Mouse (Mus musculus): ENCODE measurements around the gene Klhdc2. TPM values are rescaled to one million over a fixed set of nuclear protein-coding genes. Genes with fewer than 3 reads are reported as not detected.

The Klhdc2 gene
- polyA plus RNA-seq, 1 experiment from 2014 or later: 174 TPM

DNA sequence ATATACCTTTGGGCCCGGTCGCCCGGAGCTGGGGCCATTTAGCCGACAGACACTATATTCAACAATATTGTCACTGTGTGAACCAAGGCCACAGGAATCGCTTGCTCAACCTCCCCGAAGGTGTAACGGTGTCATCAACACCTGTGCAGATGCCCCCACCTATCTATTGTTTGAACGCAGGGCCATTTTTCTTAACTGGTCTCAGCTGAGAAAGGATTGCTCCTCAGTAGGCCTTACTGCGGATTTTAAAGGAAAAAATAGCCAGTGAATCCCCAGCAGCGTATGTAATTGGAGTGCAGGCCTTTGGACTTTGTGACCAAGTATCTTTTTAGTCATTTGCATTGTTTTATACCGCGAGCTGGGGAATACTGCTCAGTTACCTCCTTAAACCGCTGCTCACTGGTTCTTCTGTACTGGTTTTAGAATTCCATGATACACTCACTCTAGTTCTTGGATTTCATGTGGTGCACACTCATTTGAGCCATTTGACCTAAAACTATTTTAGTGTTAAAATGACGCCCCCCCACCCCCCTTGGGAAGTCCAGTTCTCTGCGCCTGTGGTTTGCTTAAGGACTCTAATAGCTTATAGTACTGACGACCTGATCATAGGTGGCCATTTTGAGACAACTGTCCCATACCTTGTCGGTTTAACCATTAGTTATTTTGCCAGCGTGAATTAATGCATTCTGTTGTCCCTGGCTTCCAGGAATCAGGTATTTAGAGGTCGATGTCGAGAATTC, 1.1 kb downstream of the Klhdc2 start:
- H3K27ac ChIP-seq (ENCODE audit: low read depth, low read length): peak overlapping the region; percentile 97
- H3K4me1 ChIP-seq (ENCODE audit: control insufficient read depth, insufficient read depth, low read length): peaks cover 18% of the 10 kb centered on the region; the same call in 1 of the 2 replicates
- no peaks in the 10 kb centered on the region for H3K9me3 ChIP-seq (ENCODE audit: control insufficient read depth, low read length)
- WGBS: 18% methylated on average over 20 of the region's 20 CpGs
- H3K4me3 ChIP-seq (ENCODE audit: low read length): peak overlapping the region; percentile 97
- peaks cover 24% of the 10 kb centered on the region for H3K36me3 ChIP-seq (ENCODE audit: control insufficient read depth, insufficient read depth, low read length)
- H3K27me3 ChIP-seq (ENCODE audit: control insufficient read depth, insufficient read depth, low read length): no peaks in the 10 kb centered on the region
- H3K9ac ChIP-seq (ENCODE audit: low read depth, low read length): peak overlapping the region; percentile 98
- H3K4me2 ChIP-seq (replicated peaks; ENCODE audit: low read depth, low read length): peak overlapping the region; percentile 62
- ATAC-seq (ENCODE audit: low FRiP score, low TSS enrichment): no peak

DNA sequence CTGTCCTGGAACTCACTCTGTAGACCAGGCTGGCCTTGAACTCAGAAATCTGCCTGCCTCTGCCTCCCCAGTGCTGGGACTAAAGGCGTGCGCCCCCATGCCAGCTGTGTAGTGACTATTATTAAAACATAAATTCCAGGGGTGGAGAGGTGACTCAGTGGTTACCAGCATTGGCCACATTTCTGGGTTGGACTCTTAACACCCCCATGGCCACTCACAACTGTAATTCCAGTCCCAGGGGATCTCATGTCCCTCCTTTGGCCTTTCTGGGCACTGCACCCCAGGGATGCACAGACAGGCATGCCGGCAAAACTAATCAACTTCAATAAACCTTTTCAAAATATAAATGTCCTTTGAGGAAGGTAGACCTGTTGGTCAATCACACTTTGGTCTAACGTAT, 1.8 kb downstream of the Klhdc2 start:
- no peaks in the 10 kb centered on the region for H3K27me3 ChIP-seq (ENCODE audit: control insufficient read depth, insufficient read depth, low read length)
- peak overlapping the region; percentile 62; the same call in 1 of the 2 replicates for H3K4me2 ChIP-seq (replicated peaks; ENCODE audit: low read depth, low read length)
- H3K27ac ChIP-seq (ENCODE audit: low read depth, low read length): no peak overlapping the region
- H3K4me1 ChIP-seq (ENCODE audit: control insufficient read depth, insufficient read depth, low read length): peaks cover 18% of the 10 kb centered on the region; the same call in 1 of the 2 replicates
- peak overlapping the region; percentile 2; the same call in 1 of the 2 replicates for H3K4me3 ChIP-seq (ENCODE audit: low read length)
- 89% methylated on average over 4 of the region's 4 CpGs for WGBS
- H3K36me3 ChIP-seq (ENCODE audit: control insufficient read depth, insufficient read depth, low read length): peaks cover 30% of the 10 kb centered on the region
- no peak for ATAC-seq (ENCODE audit: low FRiP score, low TSS enrichment)
- H3K9me3 ChIP-seq (ENCODE audit: control insufficient read depth, low read length): no peaks in the 10 kb centered on the region
- no peak overlapping the region for H3K9ac ChIP-seq (ENCODE audit: low read depth, low read length)

DNA sequence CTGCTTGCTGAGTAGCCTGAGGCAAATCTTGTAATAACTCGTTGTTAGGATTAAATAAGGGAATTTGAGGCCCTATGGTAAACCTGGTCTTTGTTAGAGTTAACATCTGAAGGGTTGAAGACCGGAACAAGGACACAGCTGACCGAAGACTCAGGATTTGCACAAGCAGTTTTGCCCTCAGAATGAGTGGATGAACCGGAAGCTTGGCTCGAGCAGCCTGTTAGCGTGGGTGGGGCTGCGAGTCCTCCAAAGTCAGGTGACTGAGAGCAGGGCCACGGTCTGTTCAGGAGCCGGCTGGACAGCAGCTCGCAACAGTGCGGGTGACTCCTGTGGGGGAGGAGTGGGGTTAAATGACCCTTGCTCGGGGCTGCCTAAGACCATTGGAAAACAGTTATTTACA, 2.8 kb downstream of the Klhdc2 start:
- Histone ChIP-seq H3K4me3 (ENCODE audit: low read length) (no peak overlapping the region), H3K9me3 (ENCODE audit: control insufficient read depth, low read length) (no peaks in the 10 kb centered on the region), H3K9ac (ENCODE audit: low read depth, low read length) (no peak overlapping the region), H3K27ac (ENCODE audit: low read depth, low read length) (no peak overlapping the region), H3K4me1 (ENCODE audit: control insufficient read depth, insufficient read depth, low read length) (peaks cover 18% of the 10 kb centered on the region; the same call in 1 of the 2 replicates), H3K27me3 (ENCODE audit: control insufficient read depth, insufficient read depth, low read length) (no peaks in the 10 kb centered on the region), H3K36me3 (ENCODE audit: control insufficient read depth, insufficient read depth, low read length) (peaks cover 40% of the 10 kb centered on the region), H3K4me2 (replicated peaks; ENCODE audit: low read depth, low read length) (peak overlapping the region; percentile 62)
- 26% methylated on average over 12 of the region's 12 CpGs for WGBS
- ATAC-seq (ENCODE audit: low FRiP score, low TSS enrichment): 0 out of 2 replicates have a peak, but pooled peaks have one; percentile 14

DNA sequence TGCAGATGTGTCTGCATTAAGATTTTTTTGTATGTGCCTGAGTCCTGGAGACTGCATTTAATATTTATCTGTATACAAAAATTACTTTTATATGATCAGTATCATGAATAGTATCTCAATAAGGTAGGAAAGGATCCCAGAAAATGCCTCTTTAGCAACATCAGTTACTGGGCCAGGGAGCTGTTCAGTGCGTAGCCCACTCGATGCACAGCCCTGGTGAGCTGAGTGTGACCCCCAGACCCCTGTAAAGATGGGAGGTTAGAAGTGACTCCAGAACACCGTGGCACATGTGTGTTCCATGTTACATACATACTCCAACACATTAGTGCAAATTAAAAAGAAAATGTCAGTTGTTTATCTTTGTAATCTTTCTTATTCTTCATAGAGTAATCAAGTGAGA, 3.4 kb downstream of the Klhdc2 start:
- Histone ChIP-seq H3K4me2 (replicated peaks; ENCODE audit: low read depth, low read length) (no peak overlapping the region), H3K9ac (ENCODE audit: low read depth, low read length) (no peak overlapping the region), H3K27me3 (ENCODE audit: control insufficient read depth, insufficient read depth, low read length) (no peaks in the 10 kb centered on the region), H3K36me3 (ENCODE audit: control insufficient read depth, insufficient read depth, low read length) (peaks cover 46% of the 10 kb centered on the region), H3K4me1 (ENCODE audit: control insufficient read depth, insufficient read depth, low read length) (peaks cover 18% of the 10 kb centered on the region; the same call in 1 of the 2 replicates), H3K9me3 (ENCODE audit: control insufficient read depth, low read length) (no peaks in the 10 kb centered on the region), H3K4me3 (ENCODE audit: low read length) (no peak overlapping the region), H3K27ac (ENCODE audit: low read depth, low read length) (no peak overlapping the region)
- no peak for ATAC-seq (ENCODE audit: low FRiP score, low TSS enrichment)
- 83% methylated on average over 3 of the region's 3 CpGs for WGBS

DNA sequence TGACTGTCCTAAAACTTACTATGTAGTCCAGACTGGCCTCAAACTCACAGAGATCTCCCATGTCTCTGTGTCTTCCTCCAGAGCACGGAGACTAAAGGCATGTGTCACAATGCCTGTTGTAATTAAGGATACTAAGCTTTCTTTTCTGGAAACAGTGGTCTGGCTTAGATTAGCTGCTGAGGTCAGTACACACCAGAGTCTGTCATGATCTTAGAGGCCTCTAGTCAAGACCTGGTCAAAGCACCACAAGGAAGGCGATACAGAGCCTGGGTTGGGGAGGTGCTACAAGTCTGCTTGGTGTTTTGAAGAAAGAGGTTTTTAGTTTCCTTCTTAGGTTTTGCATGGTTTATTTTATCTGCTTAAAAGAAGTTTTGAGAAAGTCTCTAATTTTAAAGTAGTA, 3.9 kb downstream of the Klhdc2 start:
- 85% methylated on average over 2 of the region's 2 CpGs for WGBS
- Histone ChIP-seq H3K4me1 (ENCODE audit: control insufficient read depth, insufficient read depth, low read length) (peaks cover 18% of the 10 kb centered on the region; the same call in 1 of the 2 replicates), H3K36me3 (ENCODE audit: control insufficient read depth, insufficient read depth, low read length) (peaks cover 51% of the 10 kb centered on the region), H3K27ac (ENCODE audit: low read depth, low read length) (no peak overlapping the region), H3K9me3 (ENCODE audit: control insufficient read depth, low read length) (no peaks in the 10 kb centered on the region), H3K4me3 (ENCODE audit: low read length) (no peak overlapping the region), H3K27me3 (ENCODE audit: control insufficient read depth, insufficient read depth, low read length) (no peaks in the 10 kb centered on the region), H3K4me2 (replicated peaks; ENCODE audit: low read depth, low read length) (no peak overlapping the region), H3K9ac (ENCODE audit: low read depth, low read length) (no peak overlapping the region)
- ATAC-seq (ENCODE audit: low FRiP score, low TSS enrichment): no peak

DNA sequence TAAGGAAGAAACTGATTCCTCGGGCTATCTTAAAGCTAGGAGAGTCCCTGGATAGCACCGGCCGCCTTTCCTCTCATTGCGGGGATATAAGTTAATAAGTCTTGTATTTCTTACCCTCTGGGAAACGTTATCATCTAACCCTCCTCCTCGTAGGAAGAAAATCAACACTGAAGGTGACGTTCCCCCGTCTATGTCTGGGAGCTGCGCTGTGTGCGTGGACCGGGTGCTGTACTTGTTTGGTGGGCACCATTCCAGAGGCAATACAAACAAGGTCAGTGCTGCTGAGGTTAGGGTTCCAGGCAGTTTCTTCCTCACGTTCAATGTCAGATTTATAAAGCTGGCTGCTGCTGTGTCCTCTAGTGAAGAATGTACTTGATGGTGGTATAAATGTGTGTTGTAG, 5.7 kb downstream of the Klhdc2 start:
- 93% methylated on average over 12 of the region's 12 CpGs for WGBS
- H3K36me3 ChIP-seq (ENCODE audit: control insufficient read depth, insufficient read depth, low read length): peaks cover 69% of the 10 kb centered on the region
- no peak overlapping the region for H3K4me3 ChIP-seq (ENCODE audit: low read length)
- H3K27me3 ChIP-seq (ENCODE audit: control insufficient read depth, insufficient read depth, low read length): no peaks in the 10 kb centered on the region
- ATAC-seq (ENCODE audit: low FRiP score, low TSS enrichment): no peak
- H3K9me3 ChIP-seq (ENCODE audit: control insufficient read depth, low read length): no peaks in the 10 kb centered on the region
- no peak overlapping the region for H3K27ac ChIP-seq (ENCODE audit: low read depth, low read length)
- no peak overlapping the region for H3K9ac ChIP-seq (ENCODE audit: low read depth, low read length)
- H3K4me2 ChIP-seq (replicated peaks; ENCODE audit: low read depth, low read length): no peak overlapping the region
- H3K4me1 ChIP-seq (ENCODE audit: control insufficient read depth, insufficient read depth, low read length): peaks cover 14% of the 10 kb centered on the region; the same call in 1 of the 2 replicates

DNA sequence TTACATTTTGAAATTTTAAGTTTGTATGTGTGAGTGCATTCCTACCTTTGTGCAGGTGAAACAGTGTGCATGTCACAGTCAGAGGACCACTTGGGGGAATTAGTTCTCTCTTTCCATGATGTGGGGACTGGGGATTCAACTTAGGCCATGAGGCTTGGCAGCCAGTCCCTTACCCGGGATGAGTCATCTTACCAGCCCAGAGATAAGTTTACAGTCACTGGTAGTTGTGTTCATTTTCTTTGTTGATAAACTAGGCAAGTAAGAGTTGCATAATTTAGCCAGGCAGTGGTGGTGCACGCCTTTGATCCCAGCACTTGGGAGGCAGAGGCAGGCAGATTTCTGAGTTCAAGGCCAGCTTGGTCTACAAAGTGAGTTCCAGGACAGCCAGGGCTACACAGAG, 7.6 kb downstream of the Klhdc2 start:
- Histone ChIP-seq H3K27ac (ENCODE audit: low read depth, low read length) (no peak overlapping the region), H3K4me3 (ENCODE audit: low read length) (no peak overlapping the region), H3K36me3 (ENCODE audit: control insufficient read depth, insufficient read depth, low read length) (peaks cover 86% of the 10 kb centered on the region), H3K4me2 (replicated peaks; ENCODE audit: low read depth, low read length) (no peak overlapping the region), H3K9me3 (ENCODE audit: control insufficient read depth, low read length) (no peaks in the 10 kb centered on the region), H3K9ac (ENCODE audit: low read depth, low read length) (no peak overlapping the region), H3K27me3 (ENCODE audit: control insufficient read depth, insufficient read depth, low read length) (no peaks in the 10 kb centered on the region), H3K4me1 (ENCODE audit: control insufficient read depth, insufficient read depth, low read length) (peaks cover 3% of the 10 kb centered on the region; the same call in 1 of the 2 replicates)
- no peak for ATAC-seq (ENCODE audit: low FRiP score, low TSS enrichment)
- WGBS: 91% methylated on average over 2 of the region's 2 CpGs

DNA sequence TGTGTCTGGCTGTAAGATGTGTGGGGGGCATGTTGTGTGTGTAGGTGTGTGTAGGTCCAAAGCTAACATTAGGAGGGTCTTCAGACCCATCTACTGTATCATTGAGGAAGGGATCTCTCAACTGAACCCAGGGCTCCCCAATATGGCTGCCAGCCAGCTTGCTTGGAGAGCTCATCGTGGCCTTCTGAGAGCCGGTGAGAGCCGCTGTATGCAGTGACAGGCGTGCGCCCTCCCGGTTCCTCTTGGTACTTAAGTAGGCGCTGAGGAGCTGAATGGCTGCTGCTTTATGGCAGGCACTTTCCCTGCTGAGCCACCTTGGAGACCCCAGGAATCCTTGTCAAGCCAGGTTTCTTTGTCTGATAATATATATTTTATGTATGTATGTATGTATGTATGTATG, 9.9 kb downstream of the Klhdc2 start:
- WGBS: 94% methylated on average over 7 of the region's 7 CpGs
- H3K9me3 ChIP-seq (ENCODE audit: control insufficient read depth, low read length): no peaks in the 10 kb centered on the region
- H3K27me3 ChIP-seq (ENCODE audit: control insufficient read depth, insufficient read depth, low read length): no peaks in the 10 kb centered on the region
- H3K27ac ChIP-seq (ENCODE audit: low read depth, low read length): no peak overlapping the region
- no peak overlapping the region for H3K9ac ChIP-seq (ENCODE audit: low read depth, low read length)
- no peaks in the 10 kb centered on the region for H3K4me1 ChIP-seq (ENCODE audit: control insufficient read depth, insufficient read depth, low read length)
- H3K4me3 ChIP-seq (ENCODE audit: low read length): no peak overlapping the region
- peaks cover 97% of the 10 kb centered on the region for H3K36me3 ChIP-seq (ENCODE audit: control insufficient read depth, insufficient read depth, low read length)
- H3K4me2 ChIP-seq (replicated peaks; ENCODE audit: low read depth, low read length): no peak overlapping the region
- no peak for ATAC-seq (ENCODE audit: low FRiP score, low TSS enrichment)

DNA sequence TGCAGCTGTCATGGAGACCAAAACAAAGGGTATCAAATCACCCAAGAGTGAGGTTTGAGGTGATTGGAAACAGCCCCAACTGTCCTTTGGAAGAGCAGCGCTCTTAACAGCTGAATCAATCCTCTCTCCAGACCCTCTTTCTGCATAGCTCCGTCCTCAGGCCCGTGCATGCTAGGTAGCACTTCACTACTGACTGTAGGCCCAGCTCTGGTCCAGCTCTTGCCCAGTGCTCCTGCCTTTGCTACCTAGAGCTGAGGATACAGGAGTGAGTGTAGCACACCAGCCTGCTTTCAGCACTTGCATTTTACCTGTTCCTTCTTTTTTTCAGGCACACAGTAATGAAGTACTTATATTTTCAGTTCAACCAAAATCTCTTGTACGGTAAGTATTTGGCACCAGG, 13.2 kb downstream of the Klhdc2 start:
- peaks cover 94% of the 10 kb centered on the region for H3K36me3 ChIP-seq (ENCODE audit: control insufficient read depth, insufficient read depth, low read length)

More for the DNA sequence above, 13.2 kb downstream of the Klhdc2 start:
- Histone ChIP-seq H3K9me3 (ENCODE audit: control insufficient read depth, low read length) (no peaks in the 10 kb centered on the region), H3K27me3 (ENCODE audit: control insufficient read depth, insufficient read depth, low read length) (no peaks in the 10 kb centered on the region), H3K4me3 (ENCODE audit: low read length) (no peak overlapping the region), H3K4me1 (ENCODE audit: control insufficient read depth, insufficient read depth, low read length) (no peaks in the 10 kb centered on the region), H3K27ac (ENCODE audit: low read depth, low read length) (no peak overlapping the region), H3K4me2 (replicated peaks; ENCODE audit: low read depth, low read length) (no peak overlapping the region), H3K9ac (ENCODE audit: low read depth, low read length) (no peak overlapping the region)
- WGBS: 93% methylated on average over 4 of the region's 4 CpGs
- ATAC-seq (ENCODE audit: low FRiP score, low TSS enrichment): no peak

Data from kidney, embryonic 14.5 days (tissue).